Mouse (Mus musculus) limb, embryonic 12.5 days (tissue): Measurements from ENCODE around the gene Gstk1. TPM values are rescaled to one million over a fixed set of nuclear protein-coding genes. Genes with fewer than 3 reads are reported as not detected.

Experiments
- ATAC-seq: fragments of 200-750 bp; cut with Nextera tagmentation; 2 replicates; pipeline ENCODE4 v1.8.0; 2017; ENCODE audit warnings: low read depth, moderate TSS enrichment; ENCODE audit not compliant: insufficient number of reproducible peaks, insufficient read depth, low FRiP score, low TSS enrichment
- H3K27ac ChIP-seq: fragments of 300-500 bp; sonication (generic); 2 replicates; pipeline ENCODE4 v1.5.1; 2016; ENCODE audit warnings: mild to moderate bottlenecking, moderate library complexity
- H3K27me3 ChIP-seq: fragments of 300-500 bp; sonication (generic); 2 replicates; pipeline ENCODE4 v1.6.1; 2016; ENCODE audit warnings: mild to moderate bottlenecking, moderate library complexity
- H3K36me3 ChIP-seq: fragments of 300-500 bp; sonication (generic); 2 replicates; pipeline ENCODE4 v1.6.1; 2016; ENCODE audit warnings: mild to moderate bottlenecking, moderate library complexity
- H3K4me1 ChIP-seq: fragments of 300-500 bp; sonication (generic); replicated peaks from 2 replicates; pipeline ENCODE4 v1.6.1; 2016
- H3K4me2 ChIP-seq: fragments of 300-500 bp; sonication (generic); 2 replicates; pipeline ENCODE4 v1.6.1; 2016; ENCODE audit warnings: mild to moderate bottlenecking, moderate library complexity
- H3K4me3 ChIP-seq: fragments of 300-500 bp; sonication (generic); replicated peaks from 2 replicates; pipeline ENCODE4 v1.5.1; 2016; ENCODE audit warnings: mild to moderate bottlenecking
- H3K9ac ChIP-seq: fragments of 300-500 bp; sonication (generic); replicated peaks from 2 replicates; pipeline ENCODE4 v1.6.1; 2016; ENCODE audit warnings: mild to moderate bottlenecking, moderate library complexity
- H3K9me3 ChIP-seq: fragments of 300-500 bp; sonication (generic); 2 replicates; pipeline ENCODE4 v1.6.1; 2016; ENCODE audit warnings: mild to moderate bottlenecking, moderate library complexity
- WGBS: fragments of 180-500 bp; shearing (Covaris S2); methylation state at CpG from one replicate; pipeline ENCODE4 v1.1.7; 2016; 5-methylcytosine and 5-hydroxymethylcytosine counted together
- polyA plus RNA-seq: library from polyadenylated mRNA; unstranded; fragments of >200 nt; fragmentation: Nextera tagmentation; extraction: Ambion mirVana; gene quantifications from 2 replicates; pipeline ENCODE4 v1.2.1, GENCODE M21; 2016

Gene Gstk1
- polyA plus RNA-seq, 1 experiment from 2014 or later = 25.4 TPM

- WGBS = 74% methylated on average over 5 of the region's 5 CpGs
- Histone ChIP-seq H3K36me3 (peaks cover 78% of the 10 kb centered on the region), H3K9ac (no peak overlapping the region), H3K27ac (no peak overlapping the region), H3K9me3 (no peaks in the 10 kb centered on the region), H3K4me1 (no peaks in the 10 kb centered on the region), H3K4me2 (no peak overlapping the region), H3K4me3 (no peak overlapping the region), H3K27me3 (no peaks in the 10 kb centered on the region)
- ATAC-seq = no peak; the same call in 1 of the 2 replicates
These were observed 37.3 kb downstream of the Gstk1 start for GRCm38 (mm10) chr6:42282865-42283528.

GRCm38 (mm10) chr6:42286448-42286847 lies 40.7 kb downstream of the Gstk1 start, which contains the start of gene Clcn1:
TSS of gene Clcn1 (plus strand) at chr6:42286685.
- peaks cover 45% of the 10 kb centered on the region for H3K36me3 ChIP-seq
- H3K9me3 ChIP-seq = no peaks in the 10 kb centered on the region
- 61% methylated on average over 4 of the region's 5 CpGs for WGBS
- no peak for ATAC-seq
- no peak within 1 kb of the TSS for H3K27ac ChIP-seq
- no peaks in the 10 kb centered on the region for H3K27me3 ChIP-seq
- H3K9ac ChIP-seq = no peak within 1 kb of the TSS
- H3K4me1 ChIP-seq = no peaks in the 10 kb centered on the region
- H3K4me2 ChIP-seq = no peak within 1 kb of the TSS
- H3K4me3 ChIP-seq = no peak within 1 kb of the TSS

GRCm38 (mm10) chr6:42287562-42287961 lies 41.8 kb downstream of the Gstk1 start:
- Histone ChIP-seq H3K27ac (no peak overlapping the region), H3K9me3 (no peaks in the 10 kb centered on the region), H3K9ac (no peak overlapping the region), H3K4me2 (no peak overlapping the region), H3K36me3 (peaks cover 36% of the 10 kb centered on the region), H3K27me3 (no peaks in the 10 kb centered on the region), H3K4me3 (no peak overlapping the region), H3K4me1 (no peaks in the 10 kb centered on the region)
- ATAC-seq = no peak

- H3K27ac ChIP-seq = no peak overlapping the region
- WGBS = 89% methylated on average over 6 of the region's 6 CpGs
These were observed 47.6 kb downstream of the Gstk1 start for GRCm38 (mm10) chr6:42293327-42293726.

GRCm38 (mm10) chr6:42295549-42296094 lies 49.9 kb downstream of the Gstk1 start:
- ATAC-seq = no peak
- no peak overlapping the region for H3K27ac ChIP-seq
- no peak overlapping the region for H3K4me2 ChIP-seq
- no peaks in the 10 kb centered on the region for H3K9me3 ChIP-seq
- H3K9ac ChIP-seq = no peak overlapping the region
- H3K27me3 ChIP-seq = no peaks in the 10 kb centered on the region
- H3K36me3 ChIP-seq = peaks cover 19% of the 10 kb centered on the region; the same call in 1 of the 2 replicates
- 63% methylated on average over 3 of the region's 3 CpGs for WGBS
- H3K4me3 ChIP-seq = no peak overlapping the region
- H3K4me1 ChIP-seq = 0 out of 2 replicates have a peak, but pooled peaks cover 3% of the 10 kb centered on the region

More at GRCm38 (mm10) chr6:42293327-42293726, 47.6 kb downstream of the Gstk1 start:
- H3K4me3 ChIP-seq = no peak overlapping the region
- H3K9ac ChIP-seq = no peak overlapping the region
- no peaks in the 10 kb centered on the region for H3K27me3 ChIP-seq
- peaks cover 10% of the 10 kb centered on the region; the same call in 1 of the 2 replicates for H3K36me3 ChIP-seq
- no peaks in the 10 kb centered on the region for H3K9me3 ChIP-seq
- ATAC-seq = no peak
- 0 out of 2 replicates have a peak, but pooled peaks cover 3% of the 10 kb centered on the region for H3K4me1 ChIP-seq
- no peak overlapping the region for H3K4me2 ChIP-seq

GRCm38 (mm10) chr6:42299362-42299761 lies 53.6 kb downstream of the Gstk1 start:
- H3K9ac ChIP-seq = no peak overlapping the region
- peaks cover 9% of the 10 kb centered on the region; the same call in 1 of the 2 replicates for H3K36me3 ChIP-seq
- H3K27ac ChIP-seq = no peak overlapping the region
- no peaks in the 10 kb centered on the region for H3K9me3 ChIP-seq
- no peak for ATAC-seq
- H3K4me3 ChIP-seq = no peak overlapping the region
- H3K4me2 ChIP-seq = no peak overlapping the region
- no peaks in the 10 kb centered on the region for H3K27me3 ChIP-seq
- WGBS = 94% methylated on average over 5 of the region's 5 CpGs
- 0 out of 2 replicates have a peak, but pooled peaks cover 3% of the 10 kb centered on the region for H3K4me1 ChIP-seq

Other genes with a start within 250 kb of the Gstk1 start
- gene Sva, start 207.5 kb upstream of the Gstk1 start, polyA plus RNA-seq = not detected in 2 replicates
- gene Tas2r139, start 105.0 kb upstream of the Gstk1 start, polyA plus RNA-seq = not detected in 2 replicates
- gene Tas2r144, start 30.6 kb upstream of the Gstk1 start, polyA plus RNA-seq = not detected in 2 replicates
- gene Tmem139, start 16.0 kb downstream of the Gstk1 start, polyA plus RNA-seq = 1.6 and 1.7 TPM in 2 replicates
- gene Casp2, start 19.1 kb downstream of the Gstk1 start, polyA plus RNA-seq = 75.9 and 77.1 TPM in 2 replicates
- 0.51 and 0.56 TPM in 2 replicates for gene Clcn1, start 40.8 kb downstream of the Gstk1 start, polyA plus RNA-seq
- 0.68 and 0.79 TPM in 2 replicates for gene Fam131b, start 78.7 kb downstream of the Gstk1 start, polyA plus RNA-seq
- 86.1 and 109 TPM in 2 replicates for gene Zyx, start 103.7 kb downstream of the Gstk1 start, polyA plus RNA-seq
- 7.8 and 9.0 TPM in 2 replicates for gene Epha1, start 127.3 kb downstream of the Gstk1 start, polyA plus RNA-seq
- not detected in 2 replicates for gene Tas2r143, start 154.3 kb downstream of the Gstk1 start, polyA plus RNA-seq
- not detected in 2 replicates for gene Tas2r135, start 159.5 kb downstream of the Gstk1 start, polyA plus RNA-seq
- gene Tas2r126, start 188.6 kb downstream of the Gstk1 start, polyA plus RNA-seq = not detected in 2 replicates
- gene Olfr458, start 219.3 kb downstream of the Gstk1 start, polyA plus RNA-seq = not detected in 2 replicates
- not detected in 2 replicates for gene Olfr457, start 230.4 kb downstream of the Gstk1 start, polyA plus RNA-seq
- gene Olfr456, start 241.3 kb downstream of the Gstk1 start, polyA plus RNA-seq = not detected in 2 replicates